Mouse (Mus musculus) testis, adult 2 months (tissue): ENCODE measurements around the gene Hspe1.

ENCODE experiments used
- CTCF ChIP-seq: fragments of 200-500 bp; IDR thresholded peaks from 2 replicates; pipeline ENCODE4 v1.5.1; 2012; ENCODE audit warnings: low read depth, mild to moderate bottlenecking, inconsistent platforms, low read length, moderate library complexity; ENCODE audit not compliant: control insufficient read depth, insufficient read depth, insufficient replicate concordance
- POLR2A ChIP-seq: fragments of 200-500 bp; IDR thresholded peaks from 2 replicates; pipeline ENCODE4 v1.6.1; 2012; ENCODE audit warnings: low read depth, mild to moderate bottlenecking, inconsistent platforms, low read length, moderate library complexity; ENCODE audit not compliant: control insufficient read depth

DNA sequence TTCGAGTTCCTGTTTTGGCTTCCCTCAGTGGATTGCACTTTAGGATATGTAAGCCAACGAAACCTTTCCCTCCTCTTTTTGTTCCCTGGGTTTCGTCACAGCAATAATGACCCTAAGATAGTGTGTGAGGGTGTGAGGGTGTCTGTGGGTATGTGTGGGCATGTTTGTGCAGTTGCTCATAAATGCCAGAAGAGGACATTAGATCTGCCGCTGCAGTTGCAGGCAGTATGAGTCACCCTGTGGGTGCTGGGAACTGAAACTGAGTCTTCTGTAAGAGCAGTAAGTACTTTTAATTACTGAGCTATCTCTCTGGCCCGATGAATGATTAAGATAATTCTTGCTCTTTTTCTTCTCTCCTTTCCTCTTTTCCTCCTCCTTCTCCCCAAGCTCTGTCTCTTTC is 35.1 kb downstream of the Hspe1 start:
- TF ChIP-seq CTCF (no peak), POLR2A (no peak)
